Comparison of ENCODE assay signal across 9 mouse cellular contexts in genomic region chr3:103429227-103429788, GRCm38 (mm10).
DNase-seq lines count a peak whose midpoint lies in the region; ATAC-seq and TF ChIP-seq lines count a peak whose summit lies in the region.
"Had no signal": no experiment of that assay in that cellular context is flagged by ENCODE, and none has a peak within 500 bp of the region (broad histone marks: within the 10 kb centered on the region; RNA-seq: fewer than 3 reads in every experiment).

No protein-coding gene starts in this region.

- no peak for DNase-seq in cerebellum, postnatal 4 days (ENCODE audit: low spot score in 2 of 2)
- peak; percentile 45 for DNase-seq in limb, embryonic 11.5 days (ENCODE audit: low spot score)
- DNase-seq in limb, embryonic 10.5 days (ENCODE audit: low spot score): no peak
- no peak for DNase-seq in brain, embryonic 14.5 days (ENCODE audit: low read depth)
- no peak for DNase-seq in ovary, postnatal 10 days (ENCODE audit: low spot score)
- no peak for DNase-seq in frontal cortex, postnatal 10 days (ENCODE audit: low spot score in 2 of 2)

- no peak overlapping the region for H3K4me2 ChIP-seq in limb, embryonic 11.5 days (ENCODE audit: low read depth, severe bottlenecking)
- H3K4me2 ChIP-seq in lung, embryonic 15.5 days: no peak overlapping the region
- H3K4me2 ChIP-seq: hindbrain, embryonic 15.5 days had no signal

- no peaks in the 10 kb centered on the region for H3K9me3 ChIP-seq in limb, embryonic 11.5 days (ENCODE audit: control insufficient read depth, low read length)
- H3K9me3 ChIP-seq in limb, embryonic 10.5 days (replicated peaks): no peaks in the 10 kb centered on the region
- no peaks in the 10 kb centered on the region for H3K9me3 ChIP-seq in lung, embryonic 15.5 days
- H3K9me3 ChIP-seq: hindbrain, embryonic 15.5 days had no signal

- no peak overlapping the region for H3K9ac ChIP-seq in limb, embryonic 11.5 days (ENCODE audit: low read length)
- H3K9ac ChIP-seq in lung, embryonic 15.5 days: no peak overlapping the region
- H3K9ac ChIP-seq: hindbrain, embryonic 15.5 days had no signal

- WGBS in limb, embryonic 11.5 days: 18% methylated on average over 5 of the region's 5 CpGs
- WGBS in limb, embryonic 10.5 days: 21% methylated on average over 5 of the region's 5 CpGs
- 7% methylated on average over 4 of the region's 5 CpGs for WGBS in lung, embryonic 15.5 days

- peak; percentile 26; the same call in 1 of the 2 replicates for ATAC-seq in cerebellum, adult (ENCODE audit: insufficient number of reproducible peaks, low FRiP score, low TSS enrichment)
- ATAC-seq in limb, embryonic 11.5 days (ENCODE audit: insufficient number of reproducible peaks, low FRiP score, low TSS enrichment, low read depth): no peak
- ATAC-seq in lung, embryonic 15.5 days (ENCODE audit: borderline replicate concordance, extremely low read depth, low FRiP score, low TSS enrichment): no peak

- no peaks in the 10 kb centered on the region for H3K27me3 ChIP-seq in limb, embryonic 11.5 days (ENCODE audit: control insufficient read depth, insufficient read depth, low read length)
- no peaks in the 10 kb centered on the region for H3K27me3 ChIP-seq in limb, embryonic 10.5 days (ENCODE audit: low read depth, poor library complexity, severe bottlenecking)
- no peaks in the 10 kb centered on the region for H3K27me3 ChIP-seq in lung, embryonic 15.5 days

- no peak for TF ChIP-seq POLR2A in brain, embryonic 14.5 days (IDR thresholded peaks at IDR 0.05; ENCODE audit: borderline replicate concordance, extremely low read depth, insufficient read depth, insufficient read length, poor library complexity, severe bottlenecking)

- no peak overlapping the region for H3K4me3 ChIP-seq in limb, embryonic 11.5 days (ENCODE audit: low read depth, low read length)
- H3K4me3 ChIP-seq in limb, embryonic 10.5 days: no peak overlapping the region
- no peak overlapping the region for H3K4me3 ChIP-seq in lung, embryonic 15.5 days
- H3K4me3 ChIP-seq: hindbrain, embryonic 15.5 days had no signal

- H3K4me1 ChIP-seq in limb, embryonic 11.5 days (ENCODE audit: control insufficient read depth, insufficient read depth, low read length): 0 out of 2 replicates have a peak, but pooled peaks cover 3% of the 10 kb centered on the region
- no peaks in the 10 kb centered on the region for H3K4me1 ChIP-seq in limb, embryonic 10.5 days
- H3K4me1 ChIP-seq in lung, embryonic 15.5 days: peaks cover 3% of the 10 kb centered on the region
- H3K4me1 ChIP-seq: hindbrain, embryonic 15.5 days had no signal

- peak; percentile 57; the same call in 1 of the 2 replicates for TF ChIP-seq CTCF in brain, embryonic 14.5 days (IDR thresholded peaks at IDR 0.05; ENCODE audit: borderline replicate concordance, extremely low read depth, insufficient read depth, insufficient read length)

- no peaks in the 10 kb centered on the region for H3K36me3 ChIP-seq in limb, embryonic 11.5 days (ENCODE audit: control insufficient read depth, insufficient read depth, low read length)
- no peaks in the 10 kb centered on the region for H3K36me3 ChIP-seq in limb, embryonic 10.5 days
- no peaks in the 10 kb centered on the region for H3K36me3 ChIP-seq in lung, embryonic 15.5 days
- H3K36me3 ChIP-seq: hindbrain, embryonic 15.5 days had no signal

- H3K27ac ChIP-seq in limb, embryonic 11.5 days (replicated peaks; ENCODE audit: low read depth, low read length): no peak overlapping the region
- H3K27ac ChIP-seq in limb, embryonic 10.5 days: no peak overlapping the region; the same call in 1 of the 2 replicates
- H3K27ac ChIP-seq in lung, embryonic 15.5 days: peak overlapping the region; percentile 71
- H3K27ac ChIP-seq: hindbrain, embryonic 15.5 days had no signal
